Mouse (Mus musculus): ENCODE results near the gene Cfap73. TPM values are rescaled to one million over a fixed set of nuclear protein-coding genes. Genes with fewer than 3 reads are reported as not detected.

Gene Cfap73
- polyA plus RNA-seq, 3 experiments from 2014 or later, result not detected

DNA sequence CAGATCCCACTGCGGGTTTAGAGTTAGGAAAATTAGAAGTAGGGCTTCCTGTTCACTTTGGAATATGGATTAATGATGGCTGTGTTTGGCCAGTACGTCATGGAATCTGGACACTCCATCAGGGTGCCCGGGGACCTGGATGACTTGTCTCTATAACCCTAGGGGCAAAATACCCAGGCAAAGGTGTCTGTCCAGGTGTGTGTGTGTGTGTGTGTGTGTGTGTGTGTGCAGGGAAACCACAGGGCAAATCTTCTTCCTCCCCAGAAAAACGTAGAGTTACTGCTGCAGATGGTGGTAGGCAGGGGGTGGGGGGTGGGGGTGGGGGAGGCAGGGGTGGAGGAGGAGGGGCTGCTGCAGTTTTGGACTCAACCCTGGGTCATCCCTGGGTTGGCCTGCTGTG lies 13.3 kb upstream of the Cfap73 start:
- no peak for ATAC-seq

DNA sequence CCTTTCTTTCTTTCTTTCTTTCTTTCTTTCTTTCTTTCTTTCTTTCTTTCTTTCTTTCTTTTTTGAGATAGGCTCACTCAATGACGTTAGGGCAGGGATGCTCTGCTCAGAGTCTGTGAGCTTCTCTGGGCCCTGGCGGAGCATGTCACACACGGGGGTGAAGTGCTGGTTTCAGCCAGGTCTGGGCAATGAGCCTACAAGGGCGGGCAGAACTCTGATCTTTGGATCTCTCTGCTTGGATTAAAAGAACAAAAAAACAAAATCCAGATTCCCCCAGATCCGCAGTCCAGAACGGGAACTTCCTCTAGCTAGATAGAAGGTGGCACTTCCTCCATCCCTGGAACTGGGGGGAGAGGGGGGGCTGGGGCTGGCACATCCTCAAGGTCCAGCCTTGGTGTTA lies 11.8 kb upstream of the Cfap73 start:
- ATAC-seq, result no peak

DNA sequence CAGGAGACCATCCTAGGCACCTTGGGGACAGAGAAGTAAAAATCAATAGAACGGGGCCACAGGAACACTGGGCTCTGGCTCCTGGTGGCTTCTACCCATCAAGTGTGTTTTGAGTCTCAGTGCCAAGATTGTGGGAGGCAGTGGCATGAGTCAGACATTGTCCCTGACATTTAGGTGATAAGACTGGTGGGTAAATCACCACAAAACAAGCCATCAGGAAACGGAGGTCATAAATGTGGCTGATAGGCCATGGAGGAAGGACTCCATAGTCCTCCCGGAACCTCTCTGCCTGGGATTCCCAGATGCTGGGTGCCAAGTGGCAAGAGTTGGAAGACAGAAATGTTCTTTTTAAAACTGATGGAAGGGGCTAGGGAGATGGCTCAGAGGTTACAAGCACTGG lies 10.2 kb upstream of the Cfap73 start:
- no peak for ATAC-seq

DNA sequence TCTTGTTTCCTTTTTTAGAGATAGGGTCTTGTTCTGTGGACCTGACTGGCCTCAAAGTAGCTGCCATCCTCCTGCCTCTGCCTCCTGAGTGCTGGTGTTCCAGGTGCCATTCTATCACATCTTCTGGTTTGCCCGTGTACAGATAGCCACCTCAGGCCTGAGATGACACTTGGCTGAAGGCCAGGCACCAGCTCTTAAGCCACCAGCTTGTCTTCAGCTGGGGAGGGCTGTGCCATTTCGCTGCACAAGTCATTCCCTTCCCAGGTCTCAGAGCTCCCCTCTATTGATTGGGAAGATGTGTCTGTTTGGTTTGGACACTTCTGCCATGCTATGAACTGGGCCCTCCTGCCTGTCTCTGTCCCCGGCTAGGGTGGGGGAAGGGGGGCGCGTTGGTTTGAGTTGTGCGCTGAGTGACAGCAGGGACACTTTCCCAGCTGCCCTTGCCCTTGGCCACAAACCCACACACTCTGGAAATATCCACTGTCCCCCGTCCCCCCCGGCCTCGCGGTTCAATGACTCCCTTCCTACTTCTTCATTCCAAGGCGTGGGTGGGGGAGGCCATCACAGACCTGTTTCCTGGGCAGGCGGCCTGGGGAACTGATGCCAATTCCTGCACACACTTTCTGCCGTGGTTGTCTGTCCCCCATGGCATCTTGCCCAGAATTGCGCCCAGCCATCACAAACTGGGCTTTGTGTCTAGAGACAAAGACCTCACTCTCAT lies 9.5 kb upstream of the Cfap73 start:
- ATAC-seq, result no peak

DNA sequence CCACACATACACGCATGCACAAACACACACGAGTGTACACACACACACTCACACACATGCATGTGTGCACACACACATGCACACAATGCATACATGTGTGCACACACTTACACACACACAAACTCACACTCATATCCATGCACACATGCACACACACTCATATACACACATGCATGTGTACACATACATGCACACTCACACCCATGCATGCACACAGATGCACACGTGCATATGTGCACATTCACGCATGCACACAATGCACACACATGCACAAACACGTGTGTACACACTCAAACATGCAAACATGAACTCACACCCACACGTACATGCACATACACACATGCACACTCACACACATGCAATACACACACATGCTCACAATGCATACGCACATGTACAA lies 6.1 kb upstream of the Cfap73 start:
- ATAC-seq, result no peak

DNA sequence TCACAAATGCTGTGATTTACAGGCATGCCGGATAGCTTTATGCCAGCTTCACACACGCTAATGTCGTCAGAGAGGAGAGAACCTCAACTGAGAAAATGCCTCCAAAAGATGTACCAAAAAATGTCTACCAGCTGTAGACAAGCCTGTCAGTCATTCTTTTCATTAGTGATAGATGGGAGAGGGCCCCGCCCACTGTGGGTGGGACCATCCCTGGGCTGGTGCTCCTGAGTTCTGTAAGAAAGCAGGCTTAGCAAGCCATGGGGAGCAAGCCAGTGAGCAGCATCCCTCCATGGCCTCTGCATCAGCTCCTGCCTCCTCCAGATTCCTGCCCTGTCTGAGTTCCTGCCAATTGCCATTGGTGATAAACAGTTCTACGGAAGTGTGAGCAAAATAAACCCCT lies 1.6 kb upstream of the Cfap73 start:
- no peak for ATAC-seq

DNA sequence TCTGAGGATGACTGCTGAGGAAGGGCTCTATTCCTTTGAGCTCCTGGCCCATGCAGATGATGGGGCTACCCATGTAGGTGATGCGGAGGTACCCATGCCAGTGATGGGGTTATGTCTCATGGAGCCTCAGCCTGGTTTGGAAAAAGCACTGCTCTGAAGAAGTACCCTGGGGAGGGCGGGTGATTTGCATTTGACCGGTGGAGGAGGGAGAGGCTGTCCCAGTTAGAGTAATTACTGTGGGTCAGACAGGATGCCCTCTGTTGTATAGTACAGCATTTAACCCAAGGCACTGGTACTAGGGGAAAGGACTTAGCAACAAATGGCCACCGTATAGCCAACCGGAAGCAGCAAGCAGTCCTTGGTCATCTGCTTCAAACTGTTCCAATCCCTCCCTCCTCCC lies 825 bp upstream of the Cfap73 start:
- no peak for ATAC-seq

DNA sequence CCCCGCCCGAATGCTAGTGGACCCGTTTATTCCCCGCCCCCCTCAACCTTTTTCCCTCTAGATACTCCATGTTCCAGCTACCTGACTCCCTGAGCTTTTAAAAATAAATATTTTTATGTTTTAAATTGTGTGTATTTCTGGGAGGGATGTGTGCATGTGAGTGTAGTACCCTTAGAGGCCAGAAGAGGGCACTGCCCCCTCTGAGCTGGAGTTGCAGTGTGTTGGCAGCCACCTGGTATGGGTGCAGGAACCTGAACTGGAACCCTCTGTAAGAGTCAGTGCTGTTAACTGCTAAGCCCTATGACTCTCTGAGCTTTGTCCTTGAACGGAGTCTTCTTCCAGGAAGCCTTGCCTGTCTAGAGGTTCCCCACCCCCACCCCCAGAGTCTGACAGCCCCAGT lies 2.1 kb downstream of the Cfap73 start:
- no peak for ATAC-seq

DNA sequence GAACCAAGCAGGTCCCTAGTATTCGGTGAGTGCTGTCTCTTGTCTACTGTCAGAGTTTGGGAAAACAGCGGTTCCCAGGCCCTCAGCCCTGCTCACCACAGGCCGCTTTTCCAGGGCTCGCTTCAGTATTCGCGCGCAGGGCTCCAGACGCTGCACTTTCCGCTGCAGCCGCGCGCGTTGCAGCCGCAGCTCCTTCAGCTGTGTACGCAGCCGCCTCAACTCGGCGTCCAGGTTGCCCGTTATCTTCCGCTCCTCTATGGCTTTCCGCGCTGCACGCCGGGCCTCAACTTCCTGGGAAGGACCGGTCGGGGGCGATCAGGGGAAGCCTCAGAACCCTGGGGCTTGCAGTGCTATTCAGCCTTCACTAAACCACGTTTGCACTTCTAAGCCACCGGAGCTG lies 2.9 kb downstream of the Cfap73 start:
- no peak for ATAC-seq

DNA sequence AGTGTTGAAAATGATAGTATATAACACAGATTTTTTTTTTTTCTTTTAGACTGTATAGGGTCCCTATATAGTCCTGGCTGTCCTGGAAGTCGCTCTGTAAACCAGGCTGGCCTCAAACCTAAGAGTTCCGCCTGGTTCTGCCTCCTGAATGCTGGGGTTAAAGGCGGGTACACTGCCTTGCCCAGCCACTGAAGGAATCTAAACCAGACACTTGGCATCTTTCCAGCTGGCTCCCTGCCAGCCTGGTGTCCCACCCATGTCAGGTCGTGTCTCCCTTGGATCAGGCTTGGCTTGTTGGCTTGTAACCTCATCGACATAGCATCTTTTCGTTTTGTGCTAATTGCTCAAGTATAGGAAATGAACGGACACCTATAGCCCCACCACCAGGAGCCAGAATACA lies 5.4 kb downstream of the Cfap73 start:
- no peak for ATAC-seq

DNA sequence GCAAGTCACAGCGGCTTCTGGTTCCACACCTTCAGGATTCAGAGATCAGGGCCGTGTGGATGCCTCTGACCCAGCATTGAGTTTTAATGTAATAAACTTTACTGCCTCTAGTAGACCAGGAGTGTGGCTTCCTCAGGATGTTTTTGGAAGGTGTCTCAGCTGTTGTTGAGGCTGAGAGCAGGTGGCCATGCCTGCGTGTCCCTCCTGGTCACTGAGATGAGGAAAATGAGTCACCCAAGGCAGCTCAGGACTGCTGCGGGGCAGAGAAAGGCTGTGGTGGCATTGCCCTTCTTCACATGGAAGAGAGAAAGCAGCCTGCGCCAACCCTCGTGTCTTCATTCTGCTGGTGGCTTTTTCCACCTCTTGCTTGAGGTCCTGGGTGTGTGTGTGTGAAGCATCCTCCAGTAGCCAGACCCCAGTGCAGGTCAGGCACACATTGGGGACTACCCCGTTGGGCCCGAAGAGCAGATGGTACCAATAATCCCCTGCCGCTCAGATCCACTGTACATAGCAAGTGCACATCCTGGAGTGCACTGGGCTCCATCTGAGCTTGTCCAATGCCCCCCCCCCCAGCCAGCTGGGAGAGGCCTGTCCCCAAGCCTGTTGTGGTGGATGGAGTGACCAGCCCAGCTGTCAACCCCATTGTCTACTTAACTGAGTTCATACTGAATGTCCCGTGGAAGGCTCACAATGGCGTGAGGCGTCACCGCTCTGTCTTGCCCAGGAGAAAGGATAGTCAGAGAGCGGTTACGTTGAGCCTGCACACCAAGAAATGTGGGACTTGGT lies 6.3 kb downstream of the Cfap73 start:
- ATAC-seq, result no peak

DNA sequence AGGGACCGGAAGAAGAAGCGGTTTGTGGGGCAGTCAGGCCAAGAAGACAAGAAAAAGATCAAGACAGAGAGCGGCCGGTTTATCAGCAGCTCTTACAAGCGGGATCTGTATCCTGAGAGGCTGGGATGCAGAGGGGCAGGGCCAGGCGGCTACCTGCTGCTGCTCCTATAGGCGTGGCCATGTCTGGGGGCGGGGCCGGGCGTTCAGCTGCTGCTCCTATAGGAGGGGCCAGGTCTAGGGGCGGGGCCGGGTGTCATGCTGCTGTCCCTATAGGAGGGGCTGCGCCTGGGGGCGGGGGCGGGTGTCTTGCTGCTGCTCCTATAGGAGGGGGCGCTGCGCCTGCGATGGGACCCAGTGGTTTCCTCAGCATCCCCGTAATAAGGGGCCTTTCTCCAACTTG lies 7.6 kb downstream of the Cfap73 start:
- no peak for ATAC-seq

DNA sequence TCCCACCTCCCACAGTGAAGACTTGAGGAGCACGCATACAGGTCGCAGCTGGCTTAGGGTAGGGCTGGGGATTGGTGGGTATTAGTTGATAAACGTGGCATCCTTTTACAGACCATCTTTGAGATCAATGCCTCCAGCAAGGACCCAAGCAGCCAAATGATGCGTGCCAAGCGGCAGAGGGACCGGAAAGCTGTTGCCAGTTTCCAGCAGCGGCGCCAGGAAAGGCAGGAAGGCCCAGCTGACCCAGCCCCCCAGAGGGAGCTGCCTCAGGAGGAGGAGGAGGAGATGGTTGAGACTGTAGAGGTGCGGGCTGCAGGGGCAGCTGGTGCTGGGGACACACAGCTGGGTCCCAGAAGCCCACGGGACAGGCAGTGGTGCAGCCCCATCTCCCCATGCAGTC lies 9.6 kb downstream of the Cfap73 start:
- no peak for ATAC-seq

DNA sequence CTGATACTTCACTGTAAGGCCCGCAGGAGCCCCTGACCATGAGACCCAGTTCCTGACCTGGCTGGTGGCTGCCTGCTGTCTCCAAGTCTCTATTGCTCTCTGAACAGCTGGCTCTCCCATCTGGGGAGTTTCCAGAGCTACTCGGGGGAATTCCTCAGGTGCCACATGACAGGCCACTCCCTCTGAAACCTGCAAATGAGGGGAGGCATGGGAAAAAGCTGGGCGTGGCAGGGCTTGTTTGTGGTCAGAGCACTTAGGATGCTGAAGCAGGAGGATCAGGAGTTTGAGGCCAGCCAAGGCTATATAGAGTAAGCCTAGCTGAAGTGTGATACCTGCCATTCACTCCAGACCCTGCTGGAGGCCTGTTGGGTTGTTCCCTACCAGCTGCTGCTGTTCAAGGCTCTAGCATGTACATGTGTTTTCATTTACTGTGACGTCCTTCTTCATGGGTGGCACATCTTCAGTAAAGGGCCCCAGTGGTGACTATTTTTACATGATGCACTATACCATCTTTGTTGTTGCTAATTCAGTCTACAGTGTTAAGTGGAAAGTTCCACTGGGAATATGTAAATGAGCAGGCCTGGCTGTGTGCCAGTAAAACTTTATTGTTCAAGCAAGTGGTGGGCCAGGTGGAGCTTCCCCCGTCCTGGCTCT lies 11.7 kb downstream of the Cfap73 start:
- ATAC-seq, result peak; percentile 39

DNA sequence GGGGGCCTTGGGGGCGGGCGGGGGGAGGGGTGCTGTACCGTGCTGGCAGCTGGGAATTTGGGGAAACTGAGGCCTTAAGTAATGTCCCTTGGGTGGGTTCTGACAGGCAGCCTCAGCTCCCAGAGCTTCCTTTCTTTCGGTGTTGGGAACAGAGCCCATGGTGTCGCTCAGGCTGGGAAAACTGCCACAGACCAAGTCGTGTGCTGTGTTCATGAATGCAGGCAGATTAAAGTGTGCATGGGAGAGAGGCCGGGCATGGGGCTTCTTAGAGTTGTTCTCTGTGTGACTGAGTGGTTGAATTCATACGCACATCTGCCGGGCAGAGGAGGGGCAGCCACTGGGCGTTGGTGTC lies 12.2 kb downstream of the Cfap73 start:
- ATAC-seq, result no peak

DNA sequence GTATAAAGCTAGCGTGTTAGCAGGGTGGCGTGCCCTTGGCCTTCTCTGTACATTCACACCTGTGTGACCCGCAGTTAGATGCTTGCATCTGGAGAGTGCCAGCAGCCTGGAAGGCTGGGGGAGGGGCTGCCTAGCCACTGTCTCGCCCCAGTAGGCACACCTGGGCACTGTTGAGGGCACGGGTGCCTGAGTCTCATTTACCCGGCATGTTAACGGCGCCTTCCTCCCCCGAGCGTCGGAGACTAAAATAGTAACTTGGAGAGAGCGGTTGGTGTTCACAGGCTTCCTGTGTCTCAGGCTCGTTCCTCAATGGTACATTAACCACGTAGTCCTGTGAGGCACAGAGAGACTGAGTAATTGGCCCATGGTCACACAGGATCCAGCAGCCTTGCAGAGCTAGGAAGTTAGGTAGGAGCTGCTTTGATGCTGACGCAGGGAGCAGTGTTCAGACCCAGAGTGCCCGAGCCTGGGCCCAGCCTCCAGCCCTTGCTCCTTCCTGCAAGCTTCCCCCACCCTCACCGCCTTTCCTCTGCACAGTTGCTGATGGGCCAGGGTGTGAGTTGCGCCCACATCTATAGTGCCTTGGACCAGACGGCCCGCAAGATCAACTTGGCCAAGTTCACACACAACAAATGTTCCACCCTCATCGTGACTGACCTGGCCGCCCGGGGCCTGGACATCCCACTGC lies 12.8 kb downstream of the Cfap73 start:
- peak; percentile 73 for ATAC-seq

DNA sequence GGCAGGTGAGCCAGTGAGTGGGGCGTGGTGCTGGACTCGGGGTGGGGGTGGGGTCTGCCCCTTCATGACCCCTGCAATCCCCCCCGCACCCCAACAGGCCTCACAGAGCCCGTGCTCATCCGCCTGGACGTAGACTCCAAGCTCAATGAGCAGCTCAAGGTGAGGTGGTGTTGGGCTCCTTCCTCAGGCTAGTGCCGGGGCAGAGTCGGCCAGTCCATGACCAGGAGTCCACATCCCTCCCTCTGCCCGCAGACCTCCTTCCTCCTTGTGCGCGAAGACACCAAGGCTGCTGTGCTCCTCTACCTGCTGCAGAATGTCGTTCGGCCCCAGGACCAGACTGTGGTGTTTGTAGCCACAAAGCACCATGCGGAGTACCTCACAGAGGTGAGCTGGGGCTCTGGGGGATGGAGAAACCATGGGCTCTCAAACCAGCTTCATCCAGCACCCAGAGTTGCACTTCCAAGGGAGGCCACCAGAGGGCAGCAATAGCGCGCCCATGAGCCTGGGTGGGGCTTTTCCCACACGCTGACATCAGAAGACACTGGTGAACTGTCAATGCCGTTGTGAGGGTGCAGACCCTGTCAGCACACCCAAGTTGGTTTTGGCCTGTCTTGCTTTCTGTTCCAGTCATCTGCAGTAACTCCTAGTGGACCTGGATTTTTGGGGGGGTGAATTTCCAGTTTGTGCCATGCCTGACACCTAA lies 13.5 kb downstream of the Cfap73 start:
- peak; percentile 49 for ATAC-seq

DNA sequence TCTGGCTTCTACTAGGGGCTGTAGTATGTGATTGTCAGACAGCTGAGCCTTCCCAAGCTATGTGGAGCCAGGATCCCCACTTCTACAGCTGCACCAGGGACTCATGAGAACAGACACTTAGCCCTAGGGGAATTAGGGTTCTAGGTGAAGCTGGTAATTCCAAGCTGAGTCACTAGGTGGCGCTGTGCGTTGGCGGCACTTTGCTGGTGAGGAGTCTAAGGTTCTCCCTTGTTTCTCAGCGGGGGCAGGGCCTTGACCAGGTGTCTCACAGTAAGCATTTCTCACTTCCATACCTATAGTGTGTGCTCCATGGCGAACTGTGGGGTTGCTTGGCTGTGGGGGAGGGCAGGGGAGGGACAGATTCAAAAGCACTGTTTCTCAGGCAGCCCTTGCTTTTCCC lies 14.8 kb downstream of the Cfap73 start:
- no peak for ATAC-seq

DNA sequence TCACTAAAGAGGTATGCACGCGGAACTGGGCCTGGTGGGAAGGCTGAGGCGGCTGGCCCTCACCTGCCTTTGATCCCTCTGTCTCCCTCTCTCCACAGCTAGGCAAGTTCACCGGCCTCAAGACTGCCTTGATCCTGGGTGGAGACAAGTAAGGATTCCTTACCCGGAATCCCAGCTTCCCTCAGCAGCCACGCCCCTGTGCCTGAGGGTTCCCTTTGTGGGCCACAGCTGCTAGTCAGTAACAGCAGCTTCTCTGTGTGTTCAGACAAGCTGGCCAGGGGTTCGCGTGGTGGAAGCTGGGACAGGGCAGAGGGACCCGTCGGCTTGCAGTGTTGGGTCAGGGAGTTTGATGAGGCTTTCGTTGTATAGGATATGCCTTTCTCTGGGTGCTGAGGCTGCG lies 15.3 kb downstream of the Cfap73 start:
- ATAC-seq, result no peak

DNA sequence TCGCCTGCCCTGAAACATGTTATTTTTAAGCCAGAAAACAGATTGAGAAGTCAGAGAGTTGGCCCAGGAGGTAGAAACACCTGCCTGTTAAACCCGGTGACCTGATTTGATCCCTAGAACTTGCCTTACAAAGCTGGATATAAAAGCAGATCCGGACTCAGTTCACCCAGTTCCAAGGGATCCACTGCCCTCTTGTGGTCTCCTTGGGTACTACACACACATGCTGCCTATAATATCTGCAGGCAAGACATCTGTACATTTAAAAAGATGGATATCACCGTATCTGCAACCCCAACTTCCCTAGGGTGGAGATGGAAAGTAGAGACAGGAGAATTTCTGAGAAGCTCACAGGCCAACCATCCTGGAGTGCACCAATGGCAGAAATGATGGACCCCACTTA lies 18.1 kb downstream of the Cfap73 start:
- ATAC-seq, result no peak

DNA sequence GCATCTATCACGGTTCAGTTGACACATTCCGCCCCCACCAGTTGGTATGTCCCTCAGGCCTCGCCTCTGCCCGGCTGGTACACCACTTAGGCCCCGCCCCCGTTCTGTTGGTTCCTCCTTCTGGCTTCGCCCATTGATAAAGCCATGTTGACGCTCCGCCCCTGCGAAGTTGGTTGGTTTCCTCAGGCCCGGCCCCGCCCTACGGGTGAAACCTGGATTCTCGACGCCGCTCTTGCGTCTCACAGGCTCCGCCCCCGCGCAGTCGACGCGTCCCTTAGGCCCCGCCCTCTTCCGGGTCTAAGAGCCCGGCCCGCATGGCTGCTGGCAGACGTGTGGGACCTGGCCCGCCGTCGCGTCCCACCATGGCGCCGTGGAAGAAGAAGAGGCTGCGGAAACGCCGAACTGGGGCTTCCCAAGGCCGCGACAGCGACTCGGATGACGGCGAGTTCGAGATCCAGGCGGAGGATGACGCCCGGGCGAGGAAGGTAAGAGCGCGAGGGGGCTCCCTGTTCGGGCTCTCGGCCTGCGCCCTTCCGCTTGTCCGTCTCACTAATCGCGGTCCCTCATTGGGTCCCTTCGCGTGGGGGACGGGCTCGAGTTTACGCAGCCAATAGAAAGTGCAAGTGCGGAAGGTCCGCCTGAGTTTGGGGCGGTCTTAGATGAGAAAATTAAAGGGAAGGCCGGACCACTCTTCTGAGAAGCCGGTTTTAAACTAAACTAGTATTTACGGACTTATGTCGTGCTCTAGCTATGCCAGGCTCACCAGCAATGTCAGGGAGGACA lies 21.0 kb downstream of the Cfap73 start:
- peak; percentile 86 for ATAC-seq

DNA sequence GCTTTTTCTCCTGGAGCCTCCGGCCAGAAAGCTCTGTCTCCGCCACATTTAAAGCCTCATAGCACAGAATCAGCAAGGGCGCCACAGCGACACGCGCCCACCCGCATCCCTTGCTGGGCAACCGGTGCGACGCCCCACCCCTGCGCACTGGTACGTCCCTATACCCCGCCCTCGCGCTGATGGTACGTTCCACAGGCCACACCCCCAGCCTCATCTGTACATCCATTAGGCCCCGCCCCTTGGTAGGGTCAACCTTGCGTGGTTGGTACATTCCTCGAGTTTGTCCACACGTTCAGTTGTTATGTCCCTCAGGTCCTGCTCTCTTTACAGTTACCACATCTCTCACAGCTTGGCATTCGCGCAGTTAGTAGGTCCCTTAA lies 21.6 kb downstream of the Cfap73 start, which contains the start of the genes Rita1 and Ddx54:
Rita1 (minus strand) TSS at position 148 of the 380 bp plus-strand sequence.
Ddx54 (plus strand) TSS at position 298 of the 380 bp plus-strand sequence.
- peak; percentile 76 for ATAC-seq

All from inflammation-experienced regulatory T-cells, adult 6 months (primary cell).